Mouse (Mus musculus) neural tube, embryonic 12.5 days (tissue): ENCODE data around the gene Rbm33. TPM values are rescaled to one million over a fixed set of nuclear protein-coding genes. Genes with fewer than 3 reads are reported as not detected.

Experiments
- ATAC-seq: fragments of 200-750 bp; cut with Nextera tagmentation; 2 replicates; pipeline ENCODE4 v1.8.0; 2017; ENCODE audit warnings: low read depth, mild to moderate bottlenecking, moderate TSS enrichment, moderate library complexity; ENCODE audit not compliant: low FRiP score
- H3K27ac ChIP-seq: fragments of 300-500 bp; sonication (generic); 2 replicates; pipeline ENCODE4 v1.5.1; 2016
- H3K27me3 ChIP-seq: fragments of 300-500 bp; sonication (generic); replicated peaks from 2 replicates; pipeline ENCODE4 v1.6.1; 2016; ENCODE audit warnings: mild to moderate bottlenecking
- H3K36me3 ChIP-seq: fragments of 300-500 bp; sonication (generic); 2 replicates; pipeline ENCODE4 v1.6.1; 2016; ENCODE audit warnings: mild to moderate bottlenecking
- H3K4me1 ChIP-seq: fragments of 300-500 bp; sonication (generic); 2 replicates; pipeline ENCODE4 v1.6.1; 2016
- H3K4me2 ChIP-seq: fragments of 300-500 bp; sonication (generic); replicated peaks from 2 replicates; pipeline ENCODE4 v1.6.1; 2016; ENCODE audit warnings: mild to moderate bottlenecking
- H3K4me3 ChIP-seq: fragments of 300-500 bp; sonication (generic); 2 replicates; pipeline ENCODE4 v1.5.1; 2016
- H3K9ac ChIP-seq: fragments of 300-500 bp; sonication (generic); 2 replicates; pipeline ENCODE4 v1.6.1; 2016; ENCODE audit warnings: mild to moderate bottlenecking
- H3K9me3 ChIP-seq: fragments of 300-500 bp; sonication (generic); 2 replicates; pipeline ENCODE4 v1.6.1; 2016; ENCODE audit warnings: mild to moderate bottlenecking
- WGBS: fragments of 180-500 bp; shearing (Covaris S2); methylation state at CpG from one replicate; pipeline ENCODE4 v1.1.7; 2016; 5-methylcytosine and 5-hydroxymethylcytosine counted together
- polyA plus RNA-seq: library from polyadenylated mRNA; unstranded; fragments of >200 nt; fragmentation: Nextera tagmentation; extraction: Ambion mirVana; gene quantifications from 2 replicates; pipeline ENCODE4 v1.2.1, GENCODE M21; 2016

Rbm33 gene
- polyA plus RNA-seq, 1 experiment from 2014 or later = 22.5 TPM

- Histone ChIP-seq H3K27me3 (no peaks in the 10 kb centered on the region), H3K9ac (no peak overlapping the region), H3K36me3 (peaks cover 50% of the 10 kb centered on the region), H3K27ac (no peak overlapping the region), H3K4me2 (no peak overlapping the region), H3K9me3 (no peaks in the 10 kb centered on the region), H3K4me3 (no peak overlapping the region), H3K4me1 (no peaks in the 10 kb centered on the region)
- no peak for ATAC-seq
- WGBS = 86% methylated on average over 9 of the region's 9 CpGs
These were observed 70.7 kb downstream of the Rbm33 start for GRCm38 (mm10) chr5:28387531-28388179.

DNA sequence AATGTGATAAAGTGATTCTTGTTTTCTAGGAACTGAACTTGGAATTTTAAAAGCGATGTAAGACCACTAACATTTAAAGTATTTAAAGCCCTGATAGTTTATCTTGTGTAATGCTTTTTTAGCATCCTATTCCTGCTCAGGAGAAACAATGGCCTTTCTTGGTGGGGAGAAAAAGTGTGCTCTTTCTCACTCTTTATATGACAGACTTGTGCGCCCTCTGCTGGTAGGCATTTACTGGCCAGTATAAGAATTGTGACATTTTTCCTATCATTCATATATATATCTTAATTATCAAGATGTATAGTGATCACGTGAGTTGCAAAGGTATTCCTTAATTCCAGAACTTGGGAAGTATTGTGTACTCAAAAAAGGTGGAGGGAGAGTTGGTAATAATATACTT lies 71.3 kb downstream of the Rbm33 start:
- Histone ChIP-seq H3K9ac (no peak overlapping the region), H3K4me1 (no peaks in the 10 kb centered on the region), H3K9me3 (no peaks in the 10 kb centered on the region), H3K27ac (no peak overlapping the region), H3K27me3 (no peaks in the 10 kb centered on the region), H3K4me2 (no peak overlapping the region), H3K4me3 (no peak overlapping the region), H3K36me3 (peaks cover 50% of the 10 kb centered on the region)
- WGBS = 74% methylated on average over 3 of the region's 3 CpGs
- no peak for ATAC-seq

DNA sequence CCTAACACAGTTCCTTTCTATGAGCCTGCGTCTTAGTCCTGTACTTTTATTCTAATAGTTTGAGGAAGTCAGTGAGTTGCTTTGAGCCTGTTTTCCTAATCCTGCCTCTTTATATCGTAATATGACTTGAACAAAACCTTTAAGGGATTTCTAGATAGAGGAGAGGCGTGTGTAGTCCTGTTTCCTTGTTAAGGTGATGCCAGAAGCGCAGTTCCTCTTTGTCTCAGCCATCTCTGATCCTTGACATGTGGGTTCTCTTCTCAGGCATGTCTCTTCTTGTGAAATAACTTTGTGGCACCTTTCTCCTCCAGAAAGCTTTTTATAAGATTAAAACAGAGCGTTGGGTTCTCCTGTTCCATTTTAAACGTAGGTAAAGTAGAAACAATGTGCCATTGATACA lies 73.3 kb downstream of the Rbm33 start:
- H3K4me1 ChIP-seq = no peaks in the 10 kb centered on the region
- 96% methylated on average over 6 of the region's 6 CpGs for WGBS
- peaks cover 63% of the 10 kb centered on the region for H3K36me3 ChIP-seq
- H3K27me3 ChIP-seq = no peaks in the 10 kb centered on the region
- no peaks in the 10 kb centered on the region for H3K9me3 ChIP-seq
- no peak for ATAC-seq
- no peak overlapping the region for H3K9ac ChIP-seq
- no peak overlapping the region for H3K4me3 ChIP-seq
- no peak overlapping the region for H3K27ac ChIP-seq
- H3K4me2 ChIP-seq = no peak overlapping the region

DNA sequence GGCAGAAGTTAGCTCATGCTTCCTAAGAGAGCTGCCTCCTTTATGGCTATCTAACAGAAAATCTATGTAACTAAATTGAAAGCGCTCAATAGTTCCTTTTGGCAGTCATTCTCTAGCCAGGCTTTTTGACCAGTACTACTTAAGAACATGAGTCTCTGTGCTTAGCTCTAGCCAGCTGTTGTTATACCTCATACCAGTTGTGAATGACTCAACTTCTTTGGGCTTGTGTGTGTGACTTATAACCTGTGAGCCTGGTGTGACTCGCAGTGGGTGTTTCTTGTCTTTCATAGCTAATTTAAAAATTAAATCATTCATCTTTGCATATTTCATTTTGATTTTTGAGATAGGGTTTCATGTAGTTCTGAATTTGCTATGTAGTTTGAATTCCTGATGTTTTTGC lies 80.4 kb downstream of the Rbm33 start:
- ATAC-seq = no peak
- Histone ChIP-seq H3K9ac (no peak overlapping the region), H3K4me3 (no peak overlapping the region), H3K4me2 (no peak overlapping the region), H3K36me3 (peaks cover 22% of the 10 kb centered on the region), H3K27ac (no peak overlapping the region), H3K9me3 (no peaks in the 10 kb centered on the region), H3K4me1 (no peaks in the 10 kb centered on the region), H3K27me3 (no peaks in the 10 kb centered on the region)
- WGBS = 97% methylated on average over 2 of the region's 2 CpGs

GRCm38 (mm10) chr5:28398736-28399135 lies 81.8 kb downstream of the Rbm33 start:
- no peaks in the 10 kb centered on the region for H3K4me1 ChIP-seq
- H3K27ac ChIP-seq = no peak overlapping the region
- no peaks in the 10 kb centered on the region for H3K9me3 ChIP-seq
- no peaks in the 10 kb centered on the region for H3K27me3 ChIP-seq
- H3K4me3 ChIP-seq = no peak overlapping the region
- no peak for ATAC-seq
- no peak overlapping the region for H3K4me2 ChIP-seq
- H3K36me3 ChIP-seq = peaks cover 22% of the 10 kb centered on the region
- WGBS = 81% methylated on average over 3 of the region's 3 CpGs
- H3K9ac ChIP-seq = no peak overlapping the region

- H3K4me1 ChIP-seq = no peaks in the 10 kb centered on the region
- no peak for ATAC-seq
- H3K36me3 ChIP-seq = peaks cover 13% of the 10 kb centered on the region
- H3K27ac ChIP-seq = no peak overlapping the region
- no peak overlapping the region for H3K9ac ChIP-seq
- H3K27me3 ChIP-seq = no peaks in the 10 kb centered on the region
- no peak overlapping the region for H3K4me3 ChIP-seq
- WGBS = 84% methylated on average over 2 of the region's 2 CpGs
- no peak overlapping the region for H3K4me2 ChIP-seq
- H3K9me3 ChIP-seq = no peaks in the 10 kb centered on the region
These were observed 82.7 kb downstream of the Rbm33 start for GRCm38 (mm10) chr5:28399451-28400115.

- H3K4me3 ChIP-seq = no peak overlapping the region
- H3K4me2 ChIP-seq = no peak overlapping the region
- H3K9me3 ChIP-seq = no peaks in the 10 kb centered on the region
- no peaks in the 10 kb centered on the region for H3K4me1 ChIP-seq
- no peaks in the 10 kb centered on the region for H3K27me3 ChIP-seq
- ATAC-seq = no peak
- H3K27ac ChIP-seq = no peak overlapping the region
- no peak overlapping the region for H3K9ac ChIP-seq
- H3K36me3 ChIP-seq = 0 out of 2 replicates have a peak, but pooled peaks cover 2% of the 10 kb centered on the region
- 100% methylated on average over 1 of the region's 1 CpGs for WGBS
These were observed 85.8 kb downstream of the Rbm33 start for GRCm38 (mm10) chr5:28402756-28403155.

DNA sequence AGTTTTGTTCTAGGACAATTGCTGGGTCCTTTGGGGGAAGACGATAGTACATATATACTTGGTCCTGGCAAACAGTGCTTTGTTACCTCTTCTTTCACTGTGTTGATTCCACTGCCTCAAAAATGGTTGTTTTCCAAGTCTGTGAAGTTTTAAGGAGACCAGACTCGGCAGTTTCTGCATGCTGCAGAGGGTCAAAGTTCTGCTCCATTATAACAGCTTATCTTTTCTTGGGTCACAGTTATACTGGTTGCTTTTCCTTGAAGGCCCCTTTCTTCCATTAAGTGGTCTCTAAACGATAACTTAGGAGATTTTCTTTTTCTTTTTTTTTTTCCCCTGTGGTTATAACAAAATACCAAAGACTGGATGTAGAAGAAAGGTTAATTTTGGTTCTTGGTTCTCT lies 89.7 kb downstream of the Rbm33 start:
- Histone ChIP-seq H3K4me3 (no peak overlapping the region), H3K9ac (no peak overlapping the region), H3K9me3 (no peaks in the 10 kb centered on the region), H3K36me3 (peaks cover 27% of the 10 kb centered on the region), H3K27ac (no peak overlapping the region), H3K4me2 (no peak overlapping the region), H3K4me1 (no peaks in the 10 kb centered on the region), H3K27me3 (no peaks in the 10 kb centered on the region)
- no peak for ATAC-seq
- WGBS = 94% methylated on average over 3 of the region's 3 CpGs

DNA sequence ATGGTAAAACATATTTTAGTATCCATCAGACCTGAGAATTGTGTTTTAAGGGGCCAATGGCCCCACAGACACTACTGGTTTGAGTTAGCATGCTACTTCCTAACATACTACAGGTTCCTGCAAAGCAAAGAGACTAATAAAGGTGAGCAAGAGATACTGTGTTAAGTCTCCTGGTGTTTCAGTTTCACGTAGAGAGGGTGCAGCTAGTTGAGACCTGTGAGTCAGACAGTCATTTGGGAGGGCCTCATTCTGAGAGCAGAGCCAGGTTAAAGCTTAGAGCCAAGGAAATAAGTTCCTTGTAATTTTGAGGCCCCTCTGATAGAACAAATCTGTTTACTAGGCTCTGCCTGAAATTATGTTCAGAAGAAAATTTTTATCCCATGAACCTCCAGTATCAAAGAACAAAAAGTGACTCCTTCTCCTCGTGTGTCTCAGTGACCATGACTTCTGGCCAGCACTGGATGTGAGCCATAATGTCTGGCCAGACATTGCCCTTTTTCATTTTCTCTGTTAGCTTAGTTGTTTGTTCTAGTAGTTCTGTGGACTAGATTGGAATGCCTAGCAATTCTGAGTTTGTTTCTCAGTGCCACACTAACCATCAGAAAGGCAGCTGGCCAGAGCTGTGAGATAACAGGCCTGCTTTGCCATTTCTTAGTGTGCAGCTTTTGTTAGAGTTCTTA lies 95.2 kb downstream of the Rbm33 start:
- Histone ChIP-seq H3K4me3 (no peak overlapping the region), H3K36me3 (peaks cover 76% of the 10 kb centered on the region), H3K27me3 (no peaks in the 10 kb centered on the region), H3K9ac (no peak overlapping the region), H3K4me2 (no peak overlapping the region), H3K9me3 (no peaks in the 10 kb centered on the region), H3K4me1 (no peaks in the 10 kb centered on the region), H3K27ac (no peak overlapping the region)
- ATAC-seq = no peak
- WGBS = 99% methylated on average over 2 of the region's 2 CpGs

DNA sequence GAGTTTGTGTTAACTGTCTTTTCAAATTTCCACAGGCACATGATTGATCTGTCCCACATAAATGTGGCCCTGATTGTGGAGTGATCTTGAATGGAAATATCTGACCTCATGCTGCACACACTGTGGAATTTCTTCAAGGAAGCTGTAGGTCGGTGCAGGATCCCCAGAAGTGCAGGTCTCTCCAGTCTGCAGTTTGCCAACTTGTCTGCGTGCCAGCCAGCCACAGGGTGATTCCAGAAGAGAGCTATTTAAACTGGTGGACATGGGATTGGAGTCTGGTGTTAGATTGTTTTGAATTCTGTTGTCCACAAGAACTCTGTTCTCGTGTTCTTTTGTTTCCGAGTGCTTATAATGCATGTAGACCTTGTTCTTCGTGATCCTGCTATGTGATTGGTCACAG lies 96.6 kb downstream of the Rbm33 start:
- Histone ChIP-seq H3K36me3 (peaks cover 83% of the 10 kb centered on the region), H3K4me2 (no peak overlapping the region), H3K9ac (no peak overlapping the region), H3K4me3 (no peak overlapping the region), H3K27ac (no peak overlapping the region), H3K4me1 (no peaks in the 10 kb centered on the region), H3K27me3 (no peaks in the 10 kb centered on the region), H3K9me3 (no peaks in the 10 kb centered on the region)
- no peak for ATAC-seq
- WGBS = 95% methylated on average over 5 of the region's 5 CpGs

GRCm38 (mm10) chr5:28414076-28414475 lies 97.2 kb downstream of the Rbm33 start:
- 95% methylated on average over 3 of the region's 3 CpGs for WGBS
- Histone ChIP-seq H3K9me3 (no peaks in the 10 kb centered on the region), H3K4me3 (no peak overlapping the region), H3K27ac (no peak overlapping the region), H3K27me3 (no peaks in the 10 kb centered on the region), H3K36me3 (peaks cover 81% of the 10 kb centered on the region), H3K9ac (no peak overlapping the region), H3K4me1 (no peaks in the 10 kb centered on the region), H3K4me2 (no peak overlapping the region)
- ATAC-seq = no peak

DNA sequence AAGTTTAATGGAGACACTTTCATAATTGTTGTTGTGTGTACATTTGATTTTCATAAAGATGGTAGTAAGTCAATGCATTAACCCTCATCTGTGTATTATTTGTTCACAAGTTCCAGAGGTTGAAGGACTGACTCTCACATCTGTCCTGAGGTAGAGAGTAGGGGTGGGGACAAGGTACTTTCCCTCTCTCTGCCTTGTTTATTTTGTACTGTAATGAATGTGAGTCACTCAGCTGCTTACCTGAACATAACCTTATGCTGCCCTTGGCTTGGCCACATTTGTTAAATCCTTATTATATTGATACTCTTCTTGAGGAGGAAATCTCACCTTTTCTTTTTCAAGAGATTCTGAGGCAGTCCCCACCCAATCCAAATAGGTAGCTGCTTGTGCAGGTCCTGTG lies 99.1 kb downstream of the Rbm33 start:
- Histone ChIP-seq H3K9ac (no peak overlapping the region), H3K4me2 (no peak overlapping the region), H3K4me3 (no peak overlapping the region), H3K27ac (no peak overlapping the region), H3K4me1 (no peaks in the 10 kb centered on the region), H3K27me3 (no peaks in the 10 kb centered on the region), H3K9me3 (no peaks in the 10 kb centered on the region), H3K36me3 (peaks cover 84% of the 10 kb centered on the region)
- ATAC-seq = no peak
